Mouse (Mus musculus) hindbrain, embryonic 11.5 days (tissue): ENCODE measurements around the gene Bcl6. TPM values are rescaled to one million over a fixed set of nuclear protein-coding genes. Genes with fewer than 3 reads are reported as not detected.

Experiments
- ATAC-seq: fragments of 200-750 bp; cut with Nextera tagmentation; 2 replicates; pipeline ENCODE4 v1.8.0; 2017; ENCODE audit warnings: mild to moderate bottlenecking, moderate TSS enrichment, moderate library complexity; ENCODE audit not compliant: low FRiP score
- DNase-seq: peaks from one replicate; pipeline ENCODE4 v3.0.0-alpha.2; 2015; ENCODE audit warnings: low spot score
- H3K27ac ChIP-seq: fragments of 300-500 bp; sonication (generic); 2 replicates; pipeline ENCODE4 v1.5.1; 2014; ENCODE audit warnings: mild to moderate bottlenecking, low read depth, low read length
- H3K27me3 ChIP-seq: fragments of 300-500 bp; sonication (generic); 2 replicates; pipeline ENCODE4 v1.6.1; 2014; ENCODE audit warnings: mild to moderate bottlenecking, low read length, moderate library complexity, mixed read lengths; ENCODE audit not compliant: control insufficient read depth, insufficient read depth
- H3K36me3 ChIP-seq: fragments of 300-500 bp; sonication (generic); 2 replicates; pipeline ENCODE4 v1.6.1; 2014; ENCODE audit warnings: mild to moderate bottlenecking, low read length, moderate library complexity, mixed read lengths; ENCODE audit not compliant: control insufficient read depth, insufficient read depth
- H3K4me1 ChIP-seq: fragments of 300-500 bp; sonication (generic); replicated peaks from 2 replicates; pipeline ENCODE4 v1.6.1; 2014; ENCODE audit warnings: low read length, mixed read lengths; ENCODE audit not compliant: control insufficient read depth, insufficient read depth
- H3K4me2 ChIP-seq: fragments of 300-500 bp; sonication (generic); replicated peaks from 2 replicates; pipeline ENCODE4 v1.6.1; 2014; ENCODE audit warnings: mild to moderate bottlenecking, low read depth, low read length
- H3K4me3 ChIP-seq: fragments of 300-500 bp; sonication (generic); 2 replicates; pipeline ENCODE4 v1.5.1; 2014; ENCODE audit warnings: low read depth, low read length
- H3K9ac ChIP-seq: fragments of 300-500 bp; sonication (generic); 2 replicates; pipeline ENCODE4 v1.6.1; 2014; ENCODE audit warnings: low read depth, low read length
- H3K9me3 ChIP-seq: fragments of 300-500 bp; sonication (generic); 2 replicates; pipeline ENCODE4 v1.6.1; 2016; ENCODE audit warnings: low read length; ENCODE audit not compliant: control insufficient read depth
- WGBS: fragments of 180-500 bp; shearing (Covaris S2); extraction: QIAGEN DNeasy Blood & Tissue Kit; methylation state at CpG from one replicate; pipeline ENCODE4 v1.1.7; 2014; 5-methylcytosine and 5-hydroxymethylcytosine counted together
- polyA plus RNA-seq: library from polyadenylated mRNA; unstranded; fragments of >200 nt; fragmentation: Nextera tagmentation; extraction: Ambion mirVana; gene quantifications from 2 replicates; pipeline ENCODE4 v1.2.1, GENCODE M21; 2014

The Bcl6 gene
- polyA plus RNA-seq, 1 experiment from 2014 or later = 0.11 TPM

DNA sequence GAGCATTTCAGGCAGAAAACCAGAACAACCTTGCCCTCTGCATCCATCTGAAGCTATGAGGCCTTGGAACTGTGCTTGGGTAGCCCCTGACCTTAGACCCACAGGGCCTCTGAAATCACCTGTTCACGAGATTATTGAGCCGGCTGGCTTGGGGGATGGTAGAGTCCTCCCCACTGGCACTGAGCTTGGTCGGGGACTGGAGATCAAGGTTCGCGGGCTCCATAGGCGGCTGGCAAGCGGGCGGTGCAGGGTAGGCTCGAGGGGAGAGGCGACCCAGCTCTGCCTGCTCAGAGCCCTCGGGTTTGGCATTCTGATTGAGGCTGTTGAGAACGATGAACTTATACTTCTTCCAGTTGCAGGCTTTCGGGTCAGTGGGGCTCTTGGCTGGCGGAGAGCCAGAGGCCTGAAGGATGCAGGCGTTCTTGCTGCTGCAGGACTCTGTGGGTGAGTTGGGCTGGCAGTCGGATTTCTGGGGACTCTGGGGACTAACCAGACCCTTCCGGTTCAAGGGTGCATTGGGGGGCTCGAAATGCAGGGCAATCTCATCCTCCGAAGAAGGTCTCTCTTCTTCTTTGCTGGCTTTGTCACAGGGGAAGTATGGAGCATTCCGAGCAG is 16.4 kb downstream of the Bcl6 start:
- ATAC-seq = no peak
- Histone ChIP-seq H3K4me2 (no peak overlapping the region), H3K9ac (no peak overlapping the region), H3K36me3 (no peaks in the 10 kb centered on the region), H3K9me3 (no peaks in the 10 kb centered on the region), H3K4me3 (no peak overlapping the region), H3K27me3 (no peaks in the 10 kb centered on the region), H3K4me1 (no peaks in the 10 kb centered on the region), H3K27ac (no peak overlapping the region)
- 82% methylated on average over 20 of the region's 20 CpGs for WGBS
- DNase-seq = no peak

DNA sequence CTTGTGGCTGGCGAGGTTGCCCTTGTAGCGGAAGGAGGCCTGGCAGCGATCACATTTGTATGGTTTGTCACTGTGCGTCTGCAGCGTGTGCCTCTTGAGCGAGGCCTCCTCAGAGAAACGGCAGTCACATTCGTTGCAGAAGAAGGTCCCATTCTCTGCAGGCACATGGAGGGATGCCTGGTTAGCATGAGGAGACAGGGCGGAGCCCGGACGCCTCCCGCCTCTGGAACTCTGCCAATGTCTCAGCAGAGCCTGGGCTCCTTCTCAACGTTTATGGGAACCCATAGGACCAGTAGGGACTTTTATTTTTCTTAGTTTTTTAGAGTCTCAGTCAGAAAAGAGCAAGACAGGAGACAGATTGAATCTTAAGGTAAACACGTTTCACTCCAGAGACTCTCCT is 18.7 kb downstream of the Bcl6 start:
- ATAC-seq (no peak), DNase-seq (no peak)
- Histone ChIP-seq H3K27me3 (no peaks in the 10 kb centered on the region), H3K36me3 (no peaks in the 10 kb centered on the region), H3K9ac (no peak overlapping the region), H3K9me3 (no peaks in the 10 kb centered on the region), H3K4me3 (no peak overlapping the region), H3K4me1 (no peaks in the 10 kb centered on the region), H3K4me2 (no peak overlapping the region), H3K27ac (no peak overlapping the region)
- 85% methylated on average over 14 of the region's 14 CpGs for WGBS

DNA sequence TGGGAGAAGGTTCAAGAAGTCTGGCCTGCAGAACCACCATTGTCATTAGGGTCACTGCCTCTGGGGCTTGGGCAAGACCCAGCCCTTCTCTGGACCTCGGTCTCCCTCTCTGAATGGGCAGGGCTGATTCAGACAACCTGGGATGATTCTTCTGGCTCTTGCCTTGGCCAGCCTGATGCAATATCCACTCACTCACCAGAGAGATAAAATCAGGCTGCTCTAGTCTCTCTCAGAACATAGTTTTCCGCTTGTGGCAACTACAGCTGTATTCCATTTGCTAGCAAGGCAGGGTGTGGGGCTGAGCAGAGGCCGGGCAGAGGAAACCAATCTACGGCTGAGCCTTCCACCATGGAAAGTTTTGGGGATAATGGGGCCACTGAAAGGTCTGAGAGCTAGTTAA is 19.8 kb downstream of the Bcl6 start:
- WGBS = 89% methylated on average over 4 of the region's 4 CpGs
- no peaks in the 10 kb centered on the region for H3K27me3 ChIP-seq
- H3K27ac ChIP-seq = no peak overlapping the region
- H3K4me2 ChIP-seq = no peak overlapping the region
- no peaks in the 10 kb centered on the region for H3K36me3 ChIP-seq
- no peak overlapping the region for H3K9ac ChIP-seq
- H3K4me1 ChIP-seq = no peaks in the 10 kb centered on the region
- no peak for ATAC-seq
- H3K4me3 ChIP-seq = no peak overlapping the region
- H3K9me3 ChIP-seq = no peaks in the 10 kb centered on the region
- DNase-seq = no peak

DNA sequence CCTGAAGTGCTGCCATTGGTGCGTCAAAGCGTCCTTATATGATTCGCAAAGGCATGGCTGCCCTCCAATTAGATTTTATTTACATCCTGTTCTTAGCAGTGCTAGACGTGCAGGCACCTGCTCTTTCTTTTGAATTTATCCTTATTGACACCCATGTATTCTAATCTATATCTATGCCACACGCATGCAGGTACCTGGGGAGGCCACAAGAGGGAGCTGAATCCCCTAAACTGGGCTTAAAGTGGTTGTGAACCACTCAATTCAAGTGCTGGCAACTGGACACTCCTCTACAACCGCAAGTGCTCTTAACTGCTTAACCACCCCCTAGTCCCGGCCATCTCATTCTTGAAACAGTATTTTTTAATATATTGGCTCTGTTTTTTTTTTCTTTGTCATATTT is 21.4 kb downstream of the Bcl6 start:
- no peaks in the 10 kb centered on the region for H3K36me3 ChIP-seq
- 84% methylated on average over 7 of the region's 7 CpGs for WGBS
- no peak overlapping the region for H3K4me2 ChIP-seq
- no peaks in the 10 kb centered on the region for H3K9me3 ChIP-seq
- ATAC-seq (no peak), DNase-seq (no peak)
- no peak overlapping the region for H3K4me3 ChIP-seq
- H3K9ac ChIP-seq = no peak overlapping the region
- H3K27me3 ChIP-seq = no peaks in the 10 kb centered on the region
- H3K4me1 ChIP-seq = no peaks in the 10 kb centered on the region
- H3K27ac ChIP-seq = no peak overlapping the region

GRCm38 (mm10) chr16:23966066-23966465 is 22.6 kb downstream of the Bcl6 start:
- Histone ChIP-seq H3K27ac (no peak overlapping the region), H3K36me3 (no peaks in the 10 kb centered on the region), H3K9ac (no peak overlapping the region), H3K9me3 (no peaks in the 10 kb centered on the region), H3K27me3 (no peaks in the 10 kb centered on the region), H3K4me2 (no peak overlapping the region), H3K4me1 (no peaks in the 10 kb centered on the region), H3K4me3 (no peak overlapping the region)
- no peak for DNase-seq
- 91% methylated on average over 14 of the region's 14 CpGs for WGBS
- no peak for ATAC-seq

- Histone ChIP-seq H3K9ac (no peak overlapping the region), H3K4me2 (no peak overlapping the region), H3K4me1 (no peaks in the 10 kb centered on the region), H3K36me3 (no peaks in the 10 kb centered on the region), H3K27me3 (no peaks in the 10 kb centered on the region), H3K27ac (no peak overlapping the region), H3K9me3 (no peaks in the 10 kb centered on the region), H3K4me3 (no peak overlapping the region)
- ATAC-seq (no peak), DNase-seq (no peak)
- 77% methylated on average over 14 of the region's 14 CpGs for WGBS
Measured at GRCm38 (mm10) chr16:23964706-23965367, 23.8 kb downstream of the Bcl6 start.

DNA sequence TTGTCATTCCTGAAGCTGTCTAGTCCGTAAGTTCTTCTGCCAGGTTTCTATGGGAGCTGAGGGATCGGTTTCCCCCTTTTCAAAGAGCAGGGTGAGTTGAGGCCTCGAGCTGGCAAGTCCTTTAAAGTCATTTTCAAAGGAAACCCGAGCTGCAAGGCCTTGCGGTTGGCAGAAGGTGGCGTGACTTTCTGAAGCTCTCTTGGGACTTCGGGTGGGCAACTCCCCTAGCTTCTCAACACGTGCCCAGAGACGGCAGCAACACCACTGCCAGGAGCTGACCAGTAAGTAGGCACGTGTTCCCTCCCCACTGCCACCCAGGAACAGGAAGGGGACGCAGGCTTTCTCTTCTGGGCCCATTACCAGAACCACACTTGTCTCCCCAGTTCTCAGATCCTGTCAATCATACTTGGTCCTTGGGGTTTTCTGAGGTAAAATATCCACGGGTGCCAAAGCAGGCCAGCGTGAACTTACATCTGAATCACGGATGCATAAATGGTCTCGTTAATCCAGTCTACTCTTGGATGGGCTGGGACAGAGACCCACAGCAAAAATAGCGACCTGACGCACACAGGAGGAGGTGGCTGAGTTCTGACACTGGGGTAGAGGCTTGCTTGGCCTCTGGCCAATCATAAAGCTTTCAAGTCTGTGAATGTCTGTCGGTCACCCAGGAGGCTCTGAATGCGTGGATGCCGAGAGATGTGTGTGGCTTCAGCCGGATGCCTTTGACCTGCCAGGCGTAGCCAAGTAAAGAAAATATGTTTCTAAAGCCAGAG is 24.6 kb downstream of the Bcl6 start:
- no peak for DNase-seq

DNA sequence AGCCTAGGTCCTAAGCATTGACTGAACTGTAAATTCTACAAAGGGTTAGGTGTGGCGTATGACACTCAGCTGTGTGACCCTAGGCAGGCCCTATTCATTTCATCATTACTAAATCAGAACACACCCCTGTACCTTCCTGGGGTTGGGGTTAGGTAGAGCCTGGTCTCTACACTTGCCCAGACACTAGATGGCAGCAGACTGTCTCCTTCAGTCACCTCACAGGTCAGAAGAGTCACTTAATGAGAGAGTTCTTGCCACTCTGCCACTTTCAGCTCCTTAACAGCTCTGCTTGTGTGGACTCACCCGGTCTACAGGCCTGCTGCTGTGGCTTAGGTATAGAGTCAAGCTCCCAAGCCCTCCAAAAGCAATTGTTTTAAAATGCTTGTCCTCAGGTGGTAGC is 26.3 kb downstream of the Bcl6 start:
- WGBS = 79% methylated on average over 2 of the region's 2 CpGs
- Histone ChIP-seq H3K4me1 (no peaks in the 10 kb centered on the region), H3K27me3 (no peaks in the 10 kb centered on the region), H3K4me2 (no peak overlapping the region), H3K9me3 (no peaks in the 10 kb centered on the region), H3K27ac (no peak overlapping the region), H3K36me3 (no peaks in the 10 kb centered on the region), H3K9ac (no peak overlapping the region), H3K4me3 (no peak overlapping the region)
- DNase-seq (no peak), ATAC-seq (no peak)

More for the DNA sequence above, 24.6 kb downstream of the Bcl6 start:
- no peak overlapping the region for H3K4me2 ChIP-seq
- no peaks in the 10 kb centered on the region for H3K27me3 ChIP-seq
- H3K27ac ChIP-seq = no peak overlapping the region
- no peak overlapping the region for H3K9ac ChIP-seq
- H3K4me3 ChIP-seq = no peak overlapping the region
- no peaks in the 10 kb centered on the region for H3K9me3 ChIP-seq
- WGBS = 77% methylated on average over 22 of the region's 22 CpGs
- no peaks in the 10 kb centered on the region for H3K36me3 ChIP-seq
- no peak for ATAC-seq
- H3K4me1 ChIP-seq = no peaks in the 10 kb centered on the region

GRCm38 (mm10) chr16:23958938-23959337 is 29.7 kb downstream of the Bcl6 start:
- H3K27ac ChIP-seq = no peak overlapping the region
- no peak overlapping the region for H3K9ac ChIP-seq
- H3K4me1 ChIP-seq = no peaks in the 10 kb centered on the region
- no peaks in the 10 kb centered on the region for H3K36me3 ChIP-seq
- H3K4me2 ChIP-seq = no peak overlapping the region
- H3K27me3 ChIP-seq = no peaks in the 10 kb centered on the region
- DNase-seq = no peak
- no peak overlapping the region for H3K4me3 ChIP-seq
- no peaks in the 10 kb centered on the region for H3K9me3 ChIP-seq
- ATAC-seq = no peak
